10 mouse cellular contexts compared by ENCODE assay signal in genomic region chr8:122569329-122569728, GRCm38 (mm10). TPM values are rescaled to one million over a fixed set of nuclear protein-coding genes. Genes with fewer than 3 reads are reported as not detected.
DNase-seq lines count a peak whose midpoint lies in the region; ATAC-seq and TF ChIP-seq lines count a peak whose summit lies in the region.
"Had no signal": no experiment of that assay in that cellular context is flagged by ENCODE, and none has a peak within 500 bp of the region (broad histone marks: within the 10 kb centered on the region; RNA-seq: fewer than 3 reads in every experiment).

No protein-coding gene starts in this region.

- no peak for DNase-seq in limb, embryonic 10.5 days (ENCODE audit: low spot score)
- no peak for DNase-seq in cerebellum, postnatal 25 days
- DNase-seq in adrenal gland, postnatal 4 days (ENCODE audit: low spot score in 2 of 2): no peak
- DNase-seq in spleen, adult 12 weeks (ENCODE audit: low spot score): no peak
- DNase-seq: lung, adult 2 months had no signal

- no peak for ATAC-seq in megakaryocyte, adult 5-6 weeks (ENCODE audit: poor library complexity, severe bottlenecking)
- no peak for ATAC-seq in neural tube, embryonic 15.5 days (ENCODE audit: low FRiP score)
- ATAC-seq: activated CD4-positive, CD25-positive, alpha-beta regulatory T cell, adult 4 months had no signal

- H3K9ac ChIP-seq in neural tube, embryonic 15.5 days (replicated peaks): no peak overlapping the region

- WGBS in limb, embryonic 10.5 days: 85% methylated on average over 9 of the region's 9 CpGs
- 64% methylated on average over 9 of the region's 9 CpGs for WGBS in neural tube, embryonic 15.5 days

- peaks cover 52% of the 10 kb centered on the region for H3K36me3 ChIP-seq in megakaryocyte, embryonic 14.5 days (replicated peaks; ENCODE audit: low read length)
- peaks cover 60% of the 10 kb centered on the region for H3K36me3 ChIP-seq in limb, embryonic 10.5 days
- peaks cover 16% of the 10 kb centered on the region for H3K36me3 ChIP-seq in neural tube, embryonic 15.5 days

- H3K4me3 ChIP-seq in megakaryocyte, embryonic 14.5 days (replicated peaks): peak overlapping the region; percentile 88
- H3K4me3 ChIP-seq in embryonic fibroblast, embryonic 13.5 days (ENCODE audit: insufficient read depth, low read length): peak overlapping the region; percentile 72
- peak overlapping the region; percentile 98 for H3K4me3 ChIP-seq in limb, embryonic 10.5 days
- peak overlapping the region; percentile 82 for H3K4me3 ChIP-seq in neural tube, embryonic 15.5 days (replicated peaks)

- no peak overlapping the region for H3K27ac ChIP-seq in embryonic fibroblast, embryonic 13.5 days (ENCODE audit: insufficient read depth, low read length)
- peak overlapping the region; percentile 98 for H3K27ac ChIP-seq in limb, embryonic 10.5 days
- H3K27ac ChIP-seq in neural tube, embryonic 15.5 days (replicated peaks): no peak overlapping the region

- peak overlapping the region; percentile 98 for H3K4me2 ChIP-seq in neural tube, embryonic 15.5 days

- H3K4me1 ChIP-seq in megakaryocyte, embryonic 14.5 days: peaks cover 66% of the 10 kb centered on the region
- H3K4me1 ChIP-seq in embryonic fibroblast, embryonic 13.5 days (ENCODE audit: control insufficient read depth, insufficient read depth, low read length): peaks cover 6% of the 10 kb centered on the region; the same call in 1 of the 2 replicates
- H3K4me1 ChIP-seq in limb, embryonic 10.5 days: peaks cover 56% of the 10 kb centered on the region
- H3K4me1 ChIP-seq in neural tube, embryonic 15.5 days: peaks cover 26% of the 10 kb centered on the region

- H3K27me3 ChIP-seq in megakaryocyte, embryonic 14.5 days (replicated peaks): no peaks in the 10 kb centered on the region
- no peaks in the 10 kb centered on the region for H3K27me3 ChIP-seq in limb, embryonic 10.5 days (ENCODE audit: low read depth, poor library complexity, severe bottlenecking)
- no peaks in the 10 kb centered on the region for H3K27me3 ChIP-seq in neural tube, embryonic 15.5 days (replicated peaks)

- no peak for TF ChIP-seq POLR2A in embryonic fibroblast, embryonic 13.5 days (IDR thresholded peaks at IDR 0.05; ENCODE audit: low read depth, low read length)

- H3K9me3 ChIP-seq in megakaryocyte, embryonic 14.5 days: no peaks in the 10 kb centered on the region
- no peaks in the 10 kb centered on the region for H3K9me3 ChIP-seq in limb, embryonic 10.5 days (replicated peaks)
- H3K9me3 ChIP-seq in neural tube, embryonic 15.5 days (replicated peaks): no peaks in the 10 kb centered on the region

- TF ChIP-seq CTCF in embryonic fibroblast, embryonic 13.5 days (IDR thresholded peaks at IDR 0.05; ENCODE audit: borderline replicate concordance, insufficient read depth, low read length): no peak

RNA-seq across cellular contexts. Expression of gene Cdt1, which starts 1.5 kb away (rescaled TPM):
- 68.9 and 81.7 TPM in 2 replicates for polyA plus RNA-seq in megakaryocyte, embryonic 14.5 days (2012; ENCODE audit: insufficient read depth, low replicate concordance)
- 41.7 and 41.9 TPM in 2 replicates for total RNA-seq in megakaryocyte, adult 5-6 weeks (2015)
- 28.4 and 34.1 TPM in 2 replicates for total RNA-seq in megakaryocyte, adult 5-6 weeks (2017)
- polyA plus RNA-seq in embryonic fibroblast, embryonic 13.5 days (2011; ENCODE audit: insufficient read length, low read depth, missing spikeins): 11.8 and 15.9 TPM in 2 replicates
- polyA plus RNA-seq in limb, embryonic 10.5 days (2016; fragmentation: Nextera tagmentation; extraction: Ambion mirVana): 68.9 and 75.6 TPM in 2 replicates
- polyA plus RNA-seq in neural tube, embryonic 15.5 days (2015; fragmentation: Nextera tagmentation; extraction: Ambion mirVana): 6.8 and 15.4 TPM in 2 replicates
- 10 to 100 TPM; 33.2 to 36.6 TPM for total RNA-seq in adrenal gland, postnatal 4 days (2021)

RNA-seq across cellular contexts. Expression of gene Aprt, which starts 7.4 kb away (rescaled TPM):
- polyA plus RNA-seq in megakaryocyte, embryonic 14.5 days (2012; ENCODE audit: insufficient read depth, low replicate concordance): 257 and 338 TPM in 2 replicates
- 272 and 308 TPM in 2 replicates for total RNA-seq in megakaryocyte, adult 5-6 weeks (2015)
- total RNA-seq in megakaryocyte, adult 5-6 weeks (2017): 132 and 149 TPM in 2 replicates
- 140 and 214 TPM in 2 replicates for polyA plus RNA-seq in embryonic fibroblast, embryonic 13.5 days (2011; ENCODE audit: insufficient read length, low read depth, missing spikeins)
- 285 and 308 TPM in 2 replicates for polyA plus RNA-seq in limb, embryonic 10.5 days (2016; fragmentation: Nextera tagmentation; extraction: Ambion mirVana)
- 189 and 207 TPM in 2 replicates for polyA plus RNA-seq in neural tube, embryonic 15.5 days (2015; fragmentation: Nextera tagmentation; extraction: Ambion mirVana)
- 10 to 100 TPM; 93.4 to 98.6 TPM for total RNA-seq in adrenal gland, postnatal 4 days (2021)

RNA-seq across cellular contexts. Expression of gene Piezo1, which starts 18.2 kb away (rescaled TPM):
- polyA plus RNA-seq in megakaryocyte, embryonic 14.5 days (2012; ENCODE audit: insufficient read depth, low replicate concordance): 25.0 and 60.9 TPM in 2 replicates
- total RNA-seq in megakaryocyte, adult 5-6 weeks (2015): 27.4 and 34.6 TPM in 2 replicates
- 30.0 and 35.9 TPM in 2 replicates for total RNA-seq in megakaryocyte, adult 5-6 weeks (2017)
- 146 and 158 TPM in 2 replicates for polyA plus RNA-seq in embryonic fibroblast, embryonic 13.5 days (2011; ENCODE audit: insufficient read length, low read depth, missing spikeins)
- polyA plus RNA-seq in limb, embryonic 10.5 days (2016; fragmentation: Nextera tagmentation; extraction: Ambion mirVana): 10.7 and 11.8 TPM in 2 replicates
- 2.1 and 5.1 TPM in 2 replicates for polyA plus RNA-seq in neural tube, embryonic 15.5 days (2015; fragmentation: Nextera tagmentation; extraction: Ambion mirVana)
- total RNA-seq in adrenal gland, postnatal 4 days (2021): 10 to 100 TPM; 49.0 to 52.1 TPM

RNA-seq across cellular contexts. Expression of gene Galns, which starts 41.9 kb away (rescaled TPM):
- 12.6 and 15.3 TPM in 2 replicates for polyA plus RNA-seq in megakaryocyte, embryonic 14.5 days (2012; ENCODE audit: insufficient read depth, low replicate concordance)
- total RNA-seq in megakaryocyte, adult 5-6 weeks (2015): 52.6 and 53.0 TPM in 2 replicates
- total RNA-seq in megakaryocyte, adult 5-6 weeks (2017): 57.5 and 63.1 TPM in 2 replicates
- polyA plus RNA-seq in embryonic fibroblast, embryonic 13.5 days (2011; ENCODE audit: insufficient read length, low read depth, missing spikeins): 12.1 and 15.4 TPM in 2 replicates
- polyA plus RNA-seq in limb, embryonic 10.5 days (2016; fragmentation: Nextera tagmentation; extraction: Ambion mirVana): 4.0 and 5.7 TPM in 2 replicates
- polyA plus RNA-seq in neural tube, embryonic 15.5 days (2015; fragmentation: Nextera tagmentation; extraction: Ambion mirVana): 6.7 and 9.5 TPM in 2 replicates
- total RNA-seq in adrenal gland, postnatal 4 days (2021): 10 to 100 TPM; 11.9 to 13.9 TPM

RNA-seq across cellular contexts. Expression of gene Trappc2l, which starts 42.1 kb away (rescaled TPM):
- polyA plus RNA-seq in megakaryocyte, embryonic 14.5 days (2012; ENCODE audit: insufficient read depth, low replicate concordance): 2.2 TPM in 1 of 2 replicates, not detected in the other
- 85.8 and 88.2 TPM in 2 replicates for total RNA-seq in megakaryocyte, adult 5-6 weeks (2015)
- total RNA-seq in megakaryocyte, adult 5-6 weeks (2017): 33.0 and 37.6 TPM in 2 replicates
- 44.2 and 45.8 TPM in 2 replicates for polyA plus RNA-seq in embryonic fibroblast, embryonic 13.5 days (2011; ENCODE audit: insufficient read length, low read depth, missing spikeins)
- 49.4 and 51.5 TPM in 2 replicates for polyA plus RNA-seq in limb, embryonic 10.5 days (2016; fragmentation: Nextera tagmentation; extraction: Ambion mirVana)
- 103 and 113 TPM in 2 replicates for polyA plus RNA-seq in neural tube, embryonic 15.5 days (2015; fragmentation: Nextera tagmentation; extraction: Ambion mirVana)
- total RNA-seq in adrenal gland, postnatal 4 days (2021): 10 to 100 TPM; 51.5 to 51.8 TPM
